Mouse (Mus musculus) lung, adult 2 months (tissue): ENCODE results near the gene Gm49380.

Experiments
- CTCF ChIP-seq: fragments of 200-500 bp; IDR thresholded peaks from 2 replicates; pipeline ENCODE4 v1.5.1; 2011; ENCODE audit warnings: mild to moderate bottlenecking, low read length, control low read depth; ENCODE audit not compliant: insufficient read depth
- POLR2A ChIP-seq: fragments of 200-500 bp; IDR thresholded peaks from 2 replicates; pipeline ENCODE4 v1.6.1; 2011; ENCODE audit warnings: low read depth, mild to moderate bottlenecking, control low read depth, low read length, borderline replicate concordance; ENCODE audit errors: extremely low read depth

GRCm38 (mm10) chr9:44046426-44046825, 66.9 kb downstream of the Gm49380 start:
- TF ChIP-seq POLR2A (no peak), CTCF (no peak)
